Mouse (Mus musculus): ENCODE results near the gene Mier2. TPM values are rescaled to one million over a fixed set of nuclear protein-coding genes. Genes with fewer than 3 reads are reported as not detected.

Gene Mier2
- polyA plus RNA-seq, 1 experiment, result 71.8 TPM

DNA sequence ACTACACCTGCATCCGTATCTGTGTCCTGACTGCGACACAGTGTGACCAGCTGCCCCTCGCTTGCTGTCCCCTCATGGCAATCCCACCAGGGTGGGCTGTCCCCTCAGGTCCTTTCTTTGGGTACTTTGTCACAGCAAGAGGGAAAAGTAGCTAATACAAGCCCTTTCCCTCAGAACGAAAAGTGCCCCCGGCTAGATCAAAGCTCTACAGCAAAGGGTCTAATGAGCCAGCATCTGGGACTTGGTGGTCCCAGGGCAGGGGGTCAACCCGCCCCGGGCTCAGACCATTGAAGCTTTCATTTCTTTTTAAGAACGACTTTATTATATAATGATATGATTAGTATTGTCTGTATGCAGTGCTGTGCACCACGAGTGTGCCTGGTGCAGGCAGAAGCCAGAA lies 23.3 kb upstream of the Mier2 start:
- no peak for DNase-seq
- Histone ChIP-seq H3K4me1 (ENCODE audit: control insufficient read depth, insufficient read depth, low read length) (no peaks in the 10 kb centered on the region), H3K4me3 (replicated peaks; ENCODE audit: extremely low read depth, low read depth, low read length) (no peak overlapping the region)
- 69% methylated on average over 9 of the region's 9 CpGs for WGBS
- TF ChIP-seq CTCF (IDR thresholded peaks at IDR 0.05; ENCODE audit: insufficient read depth, low read length), result no peak
- no peak for TF ChIP-seq POLR2A (IDR thresholded peaks at IDR 0.05; ENCODE audit: borderline replicate concordance, extremely low read depth, low read depth, low read length)

DNA sequence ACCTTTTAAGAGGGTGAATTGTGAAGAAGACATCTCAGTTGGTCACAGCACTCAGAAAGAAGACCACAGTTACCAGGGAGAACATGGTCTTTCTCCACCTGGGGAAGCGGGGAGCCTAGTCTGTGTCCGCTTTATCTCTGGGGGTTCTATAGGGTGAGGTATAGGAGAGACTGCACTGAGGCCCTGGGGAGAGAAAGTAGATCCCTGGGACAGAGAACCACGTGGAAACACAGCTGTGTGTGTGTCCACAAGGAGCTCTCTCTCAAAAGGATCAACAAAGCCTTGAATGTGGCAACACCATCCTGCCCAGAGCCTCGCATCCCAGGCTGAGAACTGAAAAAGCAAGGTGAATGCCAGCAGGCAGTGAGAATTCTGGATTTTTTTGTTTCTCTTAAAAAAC lies 22.4 kb upstream of the Mier2 start:
- DNase-seq, result no peak
- Histone ChIP-seq H3K4me1 (ENCODE audit: control insufficient read depth, insufficient read depth, low read length) (no peaks in the 10 kb centered on the region), H3K4me3 (replicated peaks; ENCODE audit: extremely low read depth, low read depth, low read length) (no peak overlapping the region)
- WGBS, result 71% methylated on average over 4 of the region's 4 CpGs
- TF ChIP-seq CTCF (IDR thresholded peaks at IDR 0.05; ENCODE audit: insufficient read depth, low read length), result no peak
- TF ChIP-seq POLR2A (IDR thresholded peaks at IDR 0.05; ENCODE audit: borderline replicate concordance, extremely low read depth, low read depth, low read length), result no peak

DNA sequence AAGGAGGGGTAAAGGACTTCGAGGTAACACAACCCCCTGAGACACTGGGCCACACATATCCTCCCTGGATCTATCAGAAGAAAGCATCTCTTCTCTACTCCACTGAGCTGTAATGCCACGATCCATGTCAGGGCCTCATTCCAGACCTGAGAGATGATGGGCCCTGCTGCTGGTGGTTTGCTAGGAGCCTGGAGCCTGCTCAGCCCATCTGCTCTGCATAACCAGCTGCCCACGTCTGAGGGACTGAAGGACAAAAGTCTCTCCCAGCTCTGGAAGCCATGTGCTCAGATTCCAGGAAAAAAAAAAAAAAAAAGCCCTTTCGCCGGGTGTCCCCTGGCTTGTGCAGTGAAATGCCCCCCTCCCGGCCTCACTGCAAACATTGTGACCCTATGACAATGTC lies 20.8 kb upstream of the Mier2 start:
- WGBS, result 73% methylated on average over 6 of the region's 6 CpGs
- H3K4me1 ChIP-seq (ENCODE audit: control insufficient read depth, insufficient read depth, low read length), result no peaks in the 10 kb centered on the region
- TF ChIP-seq CTCF (IDR thresholded peaks at IDR 0.05; ENCODE audit: insufficient read depth, low read length) (no peak), POLR2A (IDR thresholded peaks at IDR 0.05; ENCODE audit: borderline replicate concordance, extremely low read depth, low read depth, low read length) (no peak)

DNA sequence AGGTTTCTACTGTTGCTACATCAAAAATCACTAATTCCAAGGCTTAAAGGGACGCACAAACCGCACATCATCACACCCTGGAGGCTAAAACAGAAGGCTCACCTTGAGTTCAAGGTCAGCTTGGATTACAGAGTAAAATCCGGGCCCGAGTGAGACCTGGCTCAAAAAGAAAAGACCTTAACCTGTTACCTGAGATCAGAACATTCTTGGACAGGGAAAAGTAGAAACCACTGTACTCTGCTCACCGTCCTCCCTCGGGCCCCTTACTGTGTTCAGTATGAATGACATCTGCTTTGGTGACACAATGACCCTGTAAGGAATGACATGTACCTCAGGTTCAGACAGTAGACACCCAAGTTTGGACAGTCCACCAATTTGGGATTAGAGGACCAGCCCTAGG lies 19.8 kb upstream of the Mier2 start:
- Histone ChIP-seq H3K4me3 (replicated peaks; ENCODE audit: extremely low read depth, low read depth, low read length) (no peak overlapping the region), H3K4me1 (ENCODE audit: control insufficient read depth, insufficient read depth, low read length) (no peaks in the 10 kb centered on the region)
- no peak for DNase-seq
- WGBS, result 84% methylated on average over 6 of the region's 6 CpGs
- TF ChIP-seq CTCF (IDR thresholded peaks at IDR 0.05; ENCODE audit: insufficient read depth, low read length), result no peak

More for the DNA sequence above, 20.8 kb upstream of the Mier2 start:
- no peak overlapping the region for H3K4me3 ChIP-seq (replicated peaks; ENCODE audit: extremely low read depth, low read depth, low read length)
- no peak for DNase-seq

DNA sequence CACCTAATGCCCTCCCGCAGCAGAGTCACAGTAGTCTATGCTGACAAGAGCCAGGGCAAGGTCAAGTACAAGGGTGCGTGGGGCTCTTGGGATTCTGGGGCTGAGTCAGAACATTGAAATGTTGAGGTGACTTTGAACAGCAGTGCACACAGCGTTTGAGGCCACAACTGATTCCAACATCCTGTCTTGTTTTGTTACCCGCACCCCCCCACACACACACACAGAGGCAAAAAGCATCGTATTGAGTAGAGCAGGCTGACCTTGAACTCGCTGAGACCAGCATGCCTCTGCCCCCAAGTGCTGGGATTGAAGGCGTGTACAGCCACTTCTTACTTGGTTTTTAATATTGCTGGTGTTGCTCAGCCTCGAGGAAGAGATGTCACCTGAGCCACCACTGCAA lies 19.4 kb upstream of the Mier2 start:
- H3K4me3 ChIP-seq (replicated peaks; ENCODE audit: extremely low read depth, low read depth, low read length), result no peak overlapping the region
- WGBS, result 69% methylated on average over 8 of the region's 8 CpGs
- TF ChIP-seq POLR2A (IDR thresholded peaks at IDR 0.05; ENCODE audit: borderline replicate concordance, extremely low read depth, low read depth, low read length) (no peak), CTCF (IDR thresholded peaks at IDR 0.05; ENCODE audit: insufficient read depth, low read length) (no peak)
- DNase-seq, result no peak
- no peaks in the 10 kb centered on the region for H3K4me1 ChIP-seq (ENCODE audit: control insufficient read depth, insufficient read depth, low read length)

DNA sequence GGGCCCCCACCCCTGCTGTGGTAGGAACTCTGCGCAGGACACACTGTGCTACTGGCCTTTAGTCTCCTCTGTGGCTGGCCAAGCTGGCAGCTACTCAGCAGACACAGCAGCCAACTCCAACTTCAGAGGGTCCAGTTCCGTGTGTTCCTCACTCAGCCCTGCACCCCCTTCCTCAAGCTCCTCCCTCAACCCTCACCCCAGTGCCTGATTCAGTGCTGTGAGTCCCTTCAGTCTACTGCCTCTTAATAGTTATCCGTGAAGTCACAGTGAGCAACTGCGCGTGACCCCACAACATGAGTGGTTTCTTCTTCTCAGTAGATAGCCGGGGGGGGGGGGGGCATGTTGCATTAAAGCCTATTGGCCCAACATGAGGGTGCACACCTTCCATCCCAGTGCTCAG lies 18.6 kb upstream of the Mier2 start:
- DNase-seq, result no peak
- Histone ChIP-seq H3K4me3 (replicated peaks; ENCODE audit: extremely low read depth, low read depth, low read length) (no peak overlapping the region), H3K4me1 (ENCODE audit: control insufficient read depth, insufficient read depth, low read length) (no peaks in the 10 kb centered on the region)
- TF ChIP-seq POLR2A (IDR thresholded peaks at IDR 0.05; ENCODE audit: borderline replicate concordance, extremely low read depth, low read depth, low read length), result no peak
- TF ChIP-seq CTCF (IDR thresholded peaks at IDR 0.05; ENCODE audit: insufficient read depth, low read length), result no peak
- WGBS, result 86% methylated on average over 6 of the region's 6 CpGs

DNA sequence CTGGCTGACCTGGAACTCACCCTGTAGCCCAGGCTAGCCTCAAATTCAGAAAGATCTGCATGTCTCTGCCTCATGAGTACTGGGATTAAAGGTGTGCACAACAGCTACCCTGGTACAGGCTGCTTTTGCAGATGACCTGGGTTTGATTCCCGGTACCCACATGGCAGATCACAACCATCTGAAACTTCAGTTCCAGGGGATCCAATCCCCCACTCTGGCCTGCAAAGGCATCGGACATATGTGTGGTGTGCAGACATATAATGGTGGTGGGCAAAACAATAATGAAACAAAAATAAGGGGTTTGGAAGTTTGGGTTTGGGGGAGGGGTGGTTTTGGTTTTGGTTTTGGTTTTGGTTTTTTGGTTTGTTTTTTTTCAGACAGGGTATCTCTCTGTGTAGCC lies 16.3 kb upstream of the Mier2 start:
- DNase-seq, result no peak
- 94% methylated on average over 2 of the region's 2 CpGs for WGBS

DNA sequence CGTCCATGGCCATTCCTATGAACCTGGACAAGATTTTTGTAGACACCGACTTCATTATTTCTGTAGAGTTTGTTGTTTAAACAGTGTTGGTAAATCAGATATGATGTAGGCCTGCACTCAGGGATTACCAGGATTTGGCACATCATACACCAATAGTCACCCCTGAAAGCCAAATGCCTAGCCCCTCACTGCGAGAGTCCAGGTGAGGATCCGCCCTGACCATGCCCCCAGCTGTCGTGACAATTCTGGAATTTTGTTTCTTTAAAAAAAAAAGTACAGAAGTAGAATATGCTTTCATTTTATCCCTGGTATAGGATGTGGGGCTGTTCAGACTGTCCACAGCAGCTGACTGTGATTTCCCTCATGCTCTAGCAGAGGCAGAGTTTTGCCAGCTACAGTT lies 14.9 kb upstream of the Mier2 start:
- WGBS, result 85% methylated on average over 5 of the region's 5 CpGs
- no peak for DNase-seq
- Histone ChIP-seq H3K4me3 (replicated peaks; ENCODE audit: extremely low read depth, low read depth, low read length) (no peak overlapping the region), H3K4me1 (ENCODE audit: control insufficient read depth, insufficient read depth, low read length) (no peaks in the 10 kb centered on the region)
- TF ChIP-seq CTCF (IDR thresholded peaks at IDR 0.05; ENCODE audit: insufficient read depth, low read length) (no peak), POLR2A (IDR thresholded peaks at IDR 0.05; ENCODE audit: borderline replicate concordance, extremely low read depth, low read depth, low read length) (no peak)

More for the DNA sequence above, 16.3 kb upstream of the Mier2 start:
- Histone ChIP-seq H3K4me3 (replicated peaks; ENCODE audit: extremely low read depth, low read depth, low read length) (no peak overlapping the region), H3K4me1 (ENCODE audit: control insufficient read depth, insufficient read depth, low read length) (no peaks in the 10 kb centered on the region)
- TF ChIP-seq CTCF (IDR thresholded peaks at IDR 0.05; ENCODE audit: insufficient read depth, low read length), result no peak
- no peak for TF ChIP-seq POLR2A (IDR thresholded peaks at IDR 0.05; ENCODE audit: borderline replicate concordance, extremely low read depth, low read depth, low read length)

DNA sequence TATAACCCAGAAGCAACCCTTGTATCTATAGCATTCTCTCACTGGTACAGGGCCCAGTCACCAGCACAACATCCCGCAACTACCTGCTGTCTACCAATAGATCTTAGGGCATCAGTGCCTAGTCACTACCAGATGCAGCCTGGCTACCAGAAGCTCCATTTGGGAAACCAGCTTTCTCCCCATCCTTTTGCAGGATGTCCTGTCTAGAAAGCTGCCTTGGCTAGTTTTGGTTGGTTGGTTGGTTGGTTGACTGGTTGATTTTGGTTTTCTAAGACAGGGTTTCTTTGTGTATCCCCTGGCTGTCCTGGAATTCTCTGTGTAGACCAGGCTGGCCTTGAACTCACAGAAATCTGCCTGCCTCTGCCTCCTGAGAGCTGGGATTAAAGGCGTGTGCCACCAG lies 4.7 kb upstream of the Mier2 start:
- H3K4me3 ChIP-seq (replicated peaks; ENCODE audit: extremely low read depth, low read depth, low read length), result no peak overlapping the region
- TF ChIP-seq POLR2A (IDR thresholded peaks at IDR 0.05; ENCODE audit: borderline replicate concordance, extremely low read depth, low read depth, low read length), result no peak
- TF ChIP-seq CTCF (IDR thresholded peaks at IDR 0.05; ENCODE audit: insufficient read depth, low read length), result no peak
- 80% methylated on average over 2 of the region's 2 CpGs for WGBS
- no peaks in the 10 kb centered on the region for H3K4me1 ChIP-seq (ENCODE audit: control insufficient read depth, insufficient read depth, low read length)
- no peak for DNase-seq

DNA sequence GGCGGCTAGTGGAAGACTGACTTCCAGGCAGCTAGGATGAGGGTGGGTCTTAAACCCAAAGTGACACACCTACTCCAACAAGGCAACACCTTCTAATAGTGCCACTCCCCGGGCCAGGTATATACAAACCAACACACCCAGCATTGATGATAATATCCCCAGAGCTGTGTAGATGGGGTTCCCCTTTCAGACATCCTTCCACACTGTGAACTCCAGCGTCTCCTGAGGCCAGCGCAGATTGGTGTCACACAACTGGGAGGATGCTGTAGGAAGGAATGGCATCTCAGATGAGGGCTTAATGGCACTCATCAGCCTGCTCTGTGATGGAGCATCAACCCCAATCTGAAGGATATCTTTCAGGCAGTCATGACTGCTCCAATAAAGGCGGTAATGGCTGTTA lies 2.5 kb upstream of the Mier2 start:
- Histone ChIP-seq H3K4me1 (ENCODE audit: control insufficient read depth, insufficient read depth, low read length) (peaks cover 8% of the 10 kb centered on the region; the same call in 1 of the 2 replicates), H3K4me3 (replicated peaks; ENCODE audit: extremely low read depth, low read depth, low read length) (no peak overlapping the region)
- no peak for TF ChIP-seq CTCF (IDR thresholded peaks at IDR 0.05; ENCODE audit: insufficient read depth, low read length)
- TF ChIP-seq POLR2A (IDR thresholded peaks at IDR 0.05; ENCODE audit: borderline replicate concordance, extremely low read depth, low read depth, low read length), result no peak
- DNase-seq, result no peak
- WGBS, result 93% methylated on average over 5 of the region's 5 CpGs

DNA sequence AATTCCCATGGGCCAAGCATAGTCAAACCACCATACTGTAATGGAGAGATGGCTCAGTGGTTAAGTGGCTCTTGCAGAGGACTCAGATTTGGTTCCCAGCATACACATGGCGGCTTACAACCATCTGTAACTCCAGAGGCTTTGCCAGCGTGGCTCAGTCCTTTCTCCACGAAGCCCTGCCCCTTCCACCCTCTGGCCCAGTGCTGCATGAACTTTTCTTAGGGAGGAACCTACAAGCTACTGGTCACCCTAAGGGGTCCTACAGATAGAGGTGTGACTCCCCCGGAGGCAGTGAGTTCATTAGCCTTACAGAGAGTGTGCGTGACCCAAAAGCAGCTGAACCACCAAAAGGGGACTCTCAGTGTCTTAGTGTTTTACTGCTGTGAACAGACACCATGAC lies 2.0 kb upstream of the Mier2 start:
- Histone ChIP-seq H3K4me1 (ENCODE audit: control insufficient read depth, insufficient read depth, low read length) (peaks cover 8% of the 10 kb centered on the region; the same call in 1 of the 2 replicates), H3K4me3 (replicated peaks; ENCODE audit: extremely low read depth, low read depth, low read length) (no peak overlapping the region)
- TF ChIP-seq POLR2A (IDR thresholded peaks at IDR 0.05; ENCODE audit: borderline replicate concordance, extremely low read depth, low read depth, low read length) (no peak), CTCF (IDR thresholded peaks at IDR 0.05; ENCODE audit: insufficient read depth, low read length) (no peak)
- DNase-seq, result no peak
- WGBS, result 86% methylated on average over 5 of the region's 5 CpGs
